Mouse (Mus musculus) 3T3-L1 (cell line): Measurements from ENCODE around the gene Plcb4.
"Not testable (repeated sequence)": the region's sequence is repeated elsewhere in the genome, so short reads cannot be mapped to it uniquely, and the experiment has no call there.

Experiments
- DNase-seq: peaks from one replicate; pipeline ENCODE4 v3.0.0-alpha.2; 2015; ENCODE audit warnings: low read depth, low spot score

Plcb4 gene

GRCm38 (mm10) chr2:135937646-135938045 is 278.8 kb downstream of the Plcb4 start:
- DNase-seq: peak; percentile 69

GRCm38 (mm10) chr2:135939933-135940332 is 281.1 kb downstream of the Plcb4 start:
- no peak for DNase-seq

- DNase-seq: peak; percentile 9
Observed at GRCm38 (mm10) chr2:135947839-135948238, 289.0 kb downstream of the Plcb4 start.

GRCm38 (mm10) chr2:135954760-135955548 is 296.1 kb downstream of the Plcb4 start:
- no peak for DNase-seq

- DNase-seq: no peak
Observed at GRCm38 (mm10) chr2:135955796-135956195, 297.0 kb downstream of the Plcb4 start.

GRCm38 (mm10) chr2:135957689-135958088 is 298.9 kb downstream of the Plcb4 start:
- peak; percentile 82 for DNase-seq

- no peak for DNase-seq
Observed at GRCm38 (mm10) chr2:135958453-135958852, 299.6 kb downstream of the Plcb4 start.

GRCm38 (mm10) chr2:135963089-135963488 is 304.3 kb downstream of the Plcb4 start:
- no peak for DNase-seq

- peak; percentile 77 for DNase-seq
Observed at GRCm38 (mm10) chr2:135966871-135967557, 308.2 kb downstream of the Plcb4 start.

- DNase-seq: no peak
Observed at GRCm38 (mm10) chr2:135968159-135968558, 309.3 kb downstream of the Plcb4 start.

- no peak for DNase-seq
Observed at GRCm38 (mm10) chr2:135970902-135971301, 312.1 kb downstream of the Plcb4 start.

GRCm38 (mm10) chr2:135975978-135976377 is 317.2 kb downstream of the Plcb4 start:
- no peak for DNase-seq

GRCm38 (mm10) chr2:135978790-135979189 is 320.0 kb downstream of the Plcb4 start:
- no peak for DNase-seq

- DNase-seq: no peak
Observed at GRCm38 (mm10) chr2:135980428-135980827, 321.6 kb downstream of the Plcb4 start.

- no peak for DNase-seq
Observed at GRCm38 (mm10) chr2:135983972-135984371, 325.2 kb downstream of the Plcb4 start.

- peak; percentile 5 for DNase-seq
Observed at GRCm38 (mm10) chr2:135985536-135986265, 326.9 kb downstream of the Plcb4 start.

GRCm38 (mm10) chr2:135988475-135988874 is 329.7 kb downstream of the Plcb4 start:
- not testable (repeated sequence) for DNase-seq

GRCm38 (mm10) chr2:135990686-135991085 is 331.9 kb downstream of the Plcb4 start:
- DNase-seq: not testable (repeated sequence)

GRCm38 (mm10) chr2:135993314-135993713 is 334.5 kb downstream of the Plcb4 start:
- no peak for DNase-seq

- DNase-seq: no peak
Observed at GRCm38 (mm10) chr2:135995196-135995595, 336.4 kb downstream of the Plcb4 start.

GRCm38 (mm10) chr2:135996936-135997335 is 338.1 kb downstream of the Plcb4 start:
- no peak for DNase-seq
